Mouse (Mus musculus): ENCODE results near the gene Dst.

DNA sequence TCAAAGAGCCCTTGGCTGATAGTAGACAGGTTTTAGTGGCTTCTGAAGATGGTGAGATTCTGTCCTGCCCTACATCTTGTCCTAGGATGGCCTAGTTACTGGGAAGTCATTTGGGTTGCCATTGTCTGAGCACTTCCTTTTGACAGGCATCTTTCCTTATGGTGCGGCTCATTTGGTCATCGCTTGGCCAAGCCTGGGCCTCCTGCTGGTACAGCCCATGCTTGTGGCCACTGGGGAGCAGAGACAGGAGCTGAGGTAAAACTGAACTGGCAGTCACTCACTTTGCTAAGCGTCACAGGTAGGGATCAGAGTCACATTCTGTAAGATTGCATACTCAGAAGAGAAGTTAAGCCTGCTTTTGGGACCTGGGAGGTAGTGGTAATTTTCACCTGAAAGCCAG is 24.2 kb downstream of the Dst start:
- no peak for TF ChIP-seq CTCF (IDR thresholded peaks at IDR 0.05; ENCODE audit: low read depth)
- no peak for TF ChIP-seq EP300 (IDR thresholded peaks at IDR 0.05; ENCODE audit: low read depth)

Data from heart, postnatal 0 days (tissue).